Mouse (Mus musculus) central nervous system, embryonic 14 days (tissue): ENCODE data around the gene Gm5128. TPM values are rescaled to one million over a fixed set of nuclear protein-coding genes. Genes with fewer than 3 reads are reported as not detected.

Experiments used
- polyA plus RNA-seq: library from polyadenylated mRNA; depleted of rRNA; stranded (reverse); fragments of >200 nt; gene quantifications from 2 replicates; pipeline ENCODE4 v1.2.3, GENCODE M21; 2012; rRNA removed

The Gm5128 gene
- polyA plus RNA-seq: not detected in 2 replicates

GRCm38 (mm10) chrX:135372984-135373383 lies at the start of gene Gm5128:
Gene Gm5128 (plus strand): TSS chrX:135373284.

Other genes starting within 250 kb of the Gm5128 start
- not detected in 2 replicates for gene Gm15023, start 195.7 kb upstream of the Gm5128 start, polyA plus RNA-seq
- 33.9 and 34.5 TPM in 2 replicates for gene Tceal6, start 162.6 kb upstream of the Gm5128 start, polyA plus RNA-seq
- not detected in 2 replicates for gene Pramel3, start 71.0 kb upstream of the Gm5128 start, polyA plus RNA-seq
- gene Gm7903, start 60.6 kb downstream of the Gm5128 start, polyA plus RNA-seq: not detected in 2 replicates
- 0.01 TPM in 1 of 2 replicates, not detected in the other for gene AV320801, start 121.3 kb downstream of the Gm5128 start, polyA plus RNA-seq
- gene Nxf7, start 225.5 kb downstream of the Gm5128 start, polyA plus RNA-seq: 0.06 TPM in 1 of 2 replicates, not detected in the other